In the genomic region with DNA sequence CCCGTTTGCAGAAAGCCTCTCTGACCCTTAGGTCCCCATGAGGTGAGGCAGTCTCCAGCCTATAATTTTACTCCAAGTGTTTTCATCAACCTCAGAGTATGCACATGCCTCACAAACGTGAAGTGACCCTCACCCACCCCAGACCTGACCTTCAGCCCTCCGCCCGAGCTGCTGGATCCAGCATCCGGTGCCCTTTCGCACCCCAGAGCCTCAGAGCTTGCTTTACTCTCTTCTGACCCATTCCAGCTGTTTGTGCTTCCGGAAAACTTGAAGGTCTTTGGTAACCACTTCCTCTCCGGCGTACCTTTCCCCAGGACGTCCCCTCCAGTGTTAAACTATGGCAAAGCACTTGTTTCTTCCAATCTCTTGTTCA, we compare ENCODE assay signal across 8 mouse cellular contexts. TPM values are rescaled to one million over a fixed set of nuclear protein-coding genes. Genes with fewer than 3 reads are reported as not detected.
A peak's percentile ranks its signal among the peaks of the same experiment; 100 is the strongest.
DNase-seq lines count a peak whose midpoint lies in the region; ATAC-seq and TF ChIP-seq lines count a peak whose summit lies in the region.

No protein-coding gene starts in this region.

- H3K36me3 ChIP-seq in heart, embryonic 14.5 days (ENCODE audit: control insufficient read depth, insufficient read depth, low read length) = 0 out of 2 replicates have a peak, but pooled peaks cover 4% of the 10 kb centered on the region
- H3K36me3 ChIP-seq in hindbrain, embryonic 14.5 days (replicated peaks; ENCODE audit: control insufficient read depth, insufficient read depth) = no peaks in the 10 kb centered on the region
- peaks cover 23% of the 10 kb centered on the region for H3K36me3 ChIP-seq in liver, embryonic 12.5 days
- no peaks in the 10 kb centered on the region for H3K36me3 ChIP-seq in small intestine, adult 2 months (ENCODE audit: control insufficient read depth, insufficient read depth, low read length)

- H3K4me2 ChIP-seq in heart, embryonic 14.5 days (ENCODE audit: low read length) = peak overlapping the region; percentile 99
- peak overlapping the region; percentile 92 for H3K4me2 ChIP-seq in hindbrain, embryonic 14.5 days (replicated peaks)
- H3K4me2 ChIP-seq in liver, embryonic 12.5 days = peak overlapping the region; percentile 99

- no peak for DNase-seq in heart, adult 18-20 months
- peak; percentile 42 for DNase-seq in T-cell, adult 2 months (ENCODE audit: low spot score)
- DNase-seq in hindbrain, embryonic 14.5 days (ENCODE audit: low spot score) = no peak
- no peak for DNase-seq in Muller cell, postnatal 12 days (ENCODE audit: inconsistent ontology term)
- DNase-seq in right cerebral cortex, postnatal 4 days = no peak

- peaks cover 18 to 28% of the 10 kb centered on the region in 2 experiments for H3K4me1 ChIP-seq in heart, embryonic 14.5 days (ENCODE audit: control insufficient read depth in 2 of 2, insufficient read depth in 2 of 2, low read length in 2 of 2)
- H3K4me1 ChIP-seq in hindbrain, embryonic 14.5 days (replicated peaks; ENCODE audit: control insufficient read depth, insufficient read depth, low read length) = peaks cover 5% of the 10 kb centered on the region; the same call in 1 of the 2 replicates
- peaks cover 58% of the 10 kb centered on the region for H3K4me1 ChIP-seq in liver, embryonic 12.5 days
- H3K4me1 ChIP-seq in small intestine, adult 2 months (ENCODE audit: control insufficient read depth, insufficient read depth, insufficient read length, low read length) = peaks cover 10% of the 10 kb centered on the region

- peak overlapping the region; percentile 76 for H3K9ac ChIP-seq in heart, embryonic 14.5 days (ENCODE audit: low read length)
- peak overlapping the region; percentile 69; the same call in 1 of the 2 replicates for H3K9ac ChIP-seq in hindbrain, embryonic 14.5 days
- H3K9ac ChIP-seq in liver, embryonic 12.5 days = peak overlapping the region; percentile 75

- 36% methylated on average over 10 of the region's 10 CpGs for WGBS in heart, embryonic 14.5 days
- WGBS in hindbrain, embryonic 14.5 days = 32% methylated on average over 10 of the region's 10 CpGs
- WGBS in liver, embryonic 12.5 days (ENCODE audit: insufficient replicate concordance) = 12% methylated on average over 10 of the region's 10 CpGs
- 43% methylated on average over 10 of the region's 10 CpGs for WGBS in small intestine, adult 2 months

- ATAC-seq in heart, embryonic 14.5 days (ENCODE audit: insufficient number of reproducible peaks, insufficient read depth, low FRiP score, low read depth) = no peak
- 0 out of 2 replicates have a peak, but pooled peaks have one; percentile 0 for ATAC-seq in hindbrain, embryonic 14.5 days (ENCODE audit: low FRiP score)
- ATAC-seq in liver, embryonic 12.5 days = no peak

- no peak for TF ChIP-seq POLR2A in small intestine, adult 2 months (IDR thresholded peaks at IDR 0.05; ENCODE audit: low read depth, low read length)

- H3K9me3 ChIP-seq in heart, embryonic 14.5 days (ENCODE audit: control insufficient read depth, low read length) = no peaks in the 10 kb centered on the region
- H3K9me3 ChIP-seq in hindbrain, embryonic 14.5 days (ENCODE audit: control insufficient read depth, low read length) = no peaks in the 10 kb centered on the region
- no peaks in the 10 kb centered on the region for H3K9me3 ChIP-seq in liver, embryonic 12.5 days (replicated peaks)

- TF ChIP-seq CTCF in small intestine, adult 2 months (IDR thresholded peaks at IDR 0.05; ENCODE audit: extremely low read depth, insufficient read length, insufficient replicate concordance, low read depth, low read length) = no peak

- H3K27ac ChIP-seq in heart, embryonic 14.5 days (replicated peaks in 1 of 2; ENCODE audit: control insufficient read depth in 1 of 2, insufficient read depth in 1 of 2, low read depth in 2 of 2, low read length in 2 of 2) = peak overlapping the region; percentile 43 to 68; a peak in 3 of 4 replicates
- no peak overlapping the region for H3K27ac ChIP-seq in hindbrain, embryonic 14.5 days
- peak overlapping the region; percentile 76 for H3K27ac ChIP-seq in liver, embryonic 12.5 days
- 0 out of 2 replicates have a peak overlapping the region, but pooled peaks have one; percentile 6 for H3K27ac ChIP-seq in small intestine, adult 2 months (ENCODE audit: insufficient read depth, low read depth, low read length)

- no peaks in the 10 kb centered on the region for H3K27me3 ChIP-seq in heart, embryonic 14.5 days (ENCODE audit: control insufficient read depth, insufficient read depth, low read length)
- H3K27me3 ChIP-seq in hindbrain, embryonic 14.5 days (ENCODE audit: control insufficient read depth, insufficient read depth, low read length) = no peaks in the 10 kb centered on the region
- 0 out of 2 replicates have a peak, but pooled peaks cover 3% of the 10 kb centered on the region for H3K27me3 ChIP-seq in liver, embryonic 12.5 days (replicated peaks)
- no peaks in the 10 kb centered on the region for H3K27me3 ChIP-seq in small intestine, adult 2 months (ENCODE audit: control insufficient read depth, insufficient read depth, low read length)

- peak overlapping the region; percentile 57 to 87 for H3K4me3 ChIP-seq in heart, embryonic 14.5 days (ENCODE audit: control insufficient read depth in 1 of 2, insufficient read depth in 1 of 2, low read depth in 1 of 2, low read length in 2 of 2)
- peak overlapping the region; percentile 77 for H3K4me3 ChIP-seq in hindbrain, embryonic 14.5 days (replicated peaks; ENCODE audit: low read length)
- H3K4me3 ChIP-seq in liver, embryonic 12.5 days = peak overlapping the region; percentile 94
- peak overlapping the region; percentile 83 for H3K4me3 ChIP-seq in small intestine, adult 2 months (ENCODE audit: low read depth, low read length)

RNA-seq across cellular contexts. Expression of a gene that starts 0.9 kb away (rescaled TPM):
- 29.2 and 33.2 TPM in 2 replicates for polyA plus RNA-seq in heart, embryonic 14.5 days (2014; fragmentation: Nextera tagmentation; extraction: Ambion mirVana)
- total RNA-seq in heart, adult 18-20 months (2021) = 1 to 10 TPM; 1.1 to 1.4 TPM
- 16.8 and 19.6 TPM in 2 replicates for polyA plus RNA-seq in hindbrain, embryonic 14.5 days (2014; fragmentation: Nextera tagmentation; extraction: Ambion mirVana)
- 145 and 150 TPM in 2 replicates for polyA plus RNA-seq in liver, embryonic 12.5 days (2016; fragmentation: Nextera tagmentation; extraction: Ambion mirVana)
- 3.1 and 5.0 TPM in 2 replicates for polyA plus RNA-seq in small intestine, adult 2 months (2012; rRNA removed)
